Mouse (Mus musculus) hindbrain, embryonic 10.5 days (tissue): Measurements from ENCODE around the gene Cyp2d26. TPM values are rescaled to one million over a fixed set of nuclear protein-coding genes. Genes with fewer than 3 reads are reported as not detected.

Experiments used
- polyA plus RNA-seq: library from polyadenylated mRNA; unstranded; fragments of >200 nt; fragmentation: Nextera tagmentation; extraction: Ambion mirVana; gene quantifications from 2 replicates; pipeline ENCODE4 v1.2.1, GENCODE M21; 2016

Cyp2d26 gene
- polyA plus RNA-seq, 1 experiment from 2014 or later: not detected

Other genes with a start within 250 kb of the Cyp2d26 start
- not detected in 2 replicates for gene Cyp2d12, start 239.2 kb downstream of the Cyp2d26 start, polyA plus RNA-seq
- gene Cyp2d34, start 173.3 kb downstream of the Cyp2d26 start, polyA plus RNA-seq: not detected in 2 replicates
- gene Cyp2d40, start 30.1 kb downstream of the Cyp2d26 start, polyA plus RNA-seq: not detected in 2 replicates
- gene Tcf20, start 193.6 kb upstream of the Cyp2d26 start, polyA plus RNA-seq: 6.7 and 6.9 TPM in 2 replicates
- gene Nfam1, start 239.0 kb upstream of the Cyp2d26 start, polyA plus RNA-seq: 2.8 and 3.6 TPM in 2 replicates